ENCODE assay signal across 8 mouse cellular contexts in genomic region chr15:79928316-79928715, GRCm38 (mm10). TPM values are rescaled to one million over a fixed set of nuclear protein-coding genes. Genes with fewer than 3 reads are reported as not detected.
DNase-seq lines count a peak whose midpoint lies in the region; ATAC-seq and TF ChIP-seq lines count a peak whose summit lies in the region.

No protein-coding gene starts in this region.

- no peaks in the 10 kb centered on the region for H3K9me3 ChIP-seq in limb, embryonic 15.5 days
- no peaks in the 10 kb centered on the region for H3K9me3 ChIP-seq in stomach, embryonic 16.5 days (replicated peaks; ENCODE audit: control insufficient read depth, low read length)

- TF ChIP-seq CTCF in cerebellum, adult 2 months (IDR thresholded peaks at IDR 0.05; ENCODE audit: borderline replicate concordance, insufficient read depth, low read depth, low read length) = no peak
- TF ChIP-seq CTCF in spleen, adult 2 months (IDR thresholded peaks at IDR 0.05; ENCODE audit: extremely low read depth, insufficient read depth, insufficient read length, insufficient replicate concordance) = no peak

- peak overlapping the region; percentile 85 for H3K4me2 ChIP-seq in limb, embryonic 15.5 days
- H3K4me2 ChIP-seq in stomach, embryonic 16.5 days (ENCODE audit: low read depth, low read length) = peak overlapping the region; percentile 90

- H3K27ac ChIP-seq in cerebellum, adult 2 months (ENCODE audit: insufficient read depth, low read length) = peak overlapping the region; percentile 72
- H3K27ac ChIP-seq in spleen, adult 2 months (ENCODE audit: insufficient read depth, low read length) = peak overlapping the region; percentile 95
- 0 out of 2 replicates have a peak overlapping the region, but pooled peaks have one; percentile 67 for H3K27ac ChIP-seq in limb, embryonic 15.5 days
- peak overlapping the region; percentile 77 for H3K27ac ChIP-seq in stomach, embryonic 16.5 days (ENCODE audit: low read length)

- no peak for DNase-seq in cerebellum, adult 2 months
- no peak for DNase-seq in cerebellum, adult 11 months
- no peak for DNase-seq in spleen, adult 2 months (ENCODE audit: low read depth in 1 of 2, low spot score in 2 of 2)
- DNase-seq in spleen, postnatal 4 days (ENCODE audit: low spot score in 2 of 2) = no peak
- DNase-seq in right cerebral cortex, adult 2 months (ENCODE audit: low spot score in 2 of 2) = no peak
- no peak for DNase-seq in left cerebral cortex, adult 8-10 months (ENCODE audit: low spot score in 2 of 2)

- H3K4me3 ChIP-seq in cerebellum, adult 2 months (replicated peaks; ENCODE audit: insufficient read depth, low read depth, low read length) = no peak overlapping the region
- peak overlapping the region; percentile 58; the same call in 1 of the 2 replicates for H3K4me3 ChIP-seq in spleen, adult 2 months (ENCODE audit: extremely low read depth, insufficient read depth, insufficient read length)
- no peak overlapping the region for H3K4me3 ChIP-seq in limb, embryonic 15.5 days
- H3K4me3 ChIP-seq in stomach, embryonic 16.5 days (replicated peaks; ENCODE audit: low read length) = peak overlapping the region; percentile 65

- WGBS in cerebellum, adult 2 months = 90% methylated on average over 3 of the region's 3 CpGs
- 86% methylated on average over 3 of the region's 3 CpGs for WGBS in spleen, adult 2 months
- WGBS in limb, embryonic 15.5 days = 90% methylated on average over 3 of the region's 3 CpGs
- WGBS in stomach, embryonic 16.5 days = 77% methylated on average over 3 of the region's 3 CpGs

- H3K4me1 ChIP-seq in cerebellum, adult 2 months (ENCODE audit: control insufficient read depth, insufficient read depth, low read length) = peaks cover 26% of the 10 kb centered on the region
- H3K4me1 ChIP-seq in spleen, adult 2 months (ENCODE audit: control insufficient read depth, insufficient read depth, insufficient read length) = peaks cover 31% of the 10 kb centered on the region; the same call in 1 of the 2 replicates
- peaks cover 28% of the 10 kb centered on the region for H3K4me1 ChIP-seq in limb, embryonic 15.5 days
- peaks cover 16% of the 10 kb centered on the region for H3K4me1 ChIP-seq in stomach, embryonic 16.5 days (ENCODE audit: control insufficient read depth, insufficient read depth, low read length)

- no peak for ATAC-seq in limb, embryonic 15.5 days (ENCODE audit: insufficient number of reproducible peaks, low FRiP score, low TSS enrichment, low read depth)
- no peak for ATAC-seq in stomach, embryonic 16.5 days (ENCODE audit: insufficient read depth, low FRiP score)

- TF ChIP-seq POLR2A in cerebellum, adult 2 months (IDR thresholded peaks at IDR 0.05; ENCODE audit: borderline replicate concordance, insufficient read depth, low read length) = no peak
- no peak for TF ChIP-seq POLR2A in spleen, adult 2 months (IDR thresholded peaks at IDR 0.05; ENCODE audit: low read depth, low read length)

- no peaks in the 10 kb centered on the region for H3K27me3 ChIP-seq in cerebellum, adult 2 months (ENCODE audit: control insufficient read depth, insufficient read depth, low read length)
- H3K27me3 ChIP-seq in spleen, adult 2 months (ENCODE audit: control insufficient read depth, insufficient read depth, low read length) = no peaks in the 10 kb centered on the region
- peaks cover 23% of the 10 kb centered on the region for H3K27me3 ChIP-seq in limb, embryonic 15.5 days
- H3K27me3 ChIP-seq in stomach, embryonic 16.5 days (ENCODE audit: control insufficient read depth, insufficient read depth, low read length) = peaks cover 8% of the 10 kb centered on the region; the same call in 1 of the 2 replicates

- H3K36me3 ChIP-seq in spleen, adult 2 months (ENCODE audit: control insufficient read depth, insufficient read depth, low read length) = peaks cover 13% of the 10 kb centered on the region
- H3K36me3 ChIP-seq in limb, embryonic 15.5 days = no peaks in the 10 kb centered on the region
- H3K36me3 ChIP-seq in stomach, embryonic 16.5 days (ENCODE audit: control insufficient read depth, insufficient read depth, low read length) = no peaks in the 10 kb centered on the region

- H3K9ac ChIP-seq in limb, embryonic 15.5 days = no peak overlapping the region
- H3K9ac ChIP-seq in stomach, embryonic 16.5 days (ENCODE audit: low read length) = peak overlapping the region; percentile 76

RNA-seq across cellular contexts. Expression of gene Apobec3, which starts 36.9 kb away (rescaled TPM):
- 3.3 and 3.6 TPM in 2 replicates for polyA plus RNA-seq in cerebellum, adult 2 months (2012; rRNA removed)
- 99.9 and 104 TPM in 2 replicates for polyA plus RNA-seq in spleen, adult 2 months (2012; rRNA removed)
- polyA plus RNA-seq in limb, embryonic 15.5 days (2015; fragmentation: Nextera tagmentation; extraction: Ambion mirVana) = 14.7 and 15.3 TPM in 2 replicates
- polyA plus RNA-seq in stomach, embryonic 16.5 days (2015; fragmentation: Nextera tagmentation; extraction: Ambion mirVana) = 31.5 and 31.9 TPM in 2 replicates
- total RNA-seq in left cerebral cortex, adult 8-10 months (2022) = 1 to 10 TPM; 4.3 to 8.1 (median 6.0) TPM

RNA-seq across cellular contexts. Expression of gene Cbx7, which starts 42.6 kb away (rescaled TPM):
- polyA plus RNA-seq in cerebellum, adult 2 months (2012; rRNA removed) = 89.6 and 96.3 TPM in 2 replicates
- polyA plus RNA-seq in spleen, adult 2 months (2012; rRNA removed) = 82.9 and 95.8 TPM in 2 replicates
- polyA plus RNA-seq in limb, embryonic 15.5 days (2015; fragmentation: Nextera tagmentation; extraction: Ambion mirVana) = 2.4 and 2.8 TPM in 2 replicates
- polyA plus RNA-seq in stomach, embryonic 16.5 days (2015; fragmentation: Nextera tagmentation; extraction: Ambion mirVana) = 5.7 and 6.9 TPM in 2 replicates
- total RNA-seq in left cerebral cortex, adult 8-10 months (2022) = 10 to 100 TPM; 51.4 to 59.9 (median 55.5) TPM

Comparison
In these comparisons a context has a peak if more than half of its experiments do, and no peak if none do; other contexts are left out.
1. H3K4me3 ChIP-seq: peak in spleen, adult 2 months (single experiment) and stomach, embryonic 16.5 days (single experiment); none in cerebellum, adult 2 months (single experiment) and limb, embryonic 15.5 days (single experiment).
2. RNA of gene Cbx7, which starts 42.6 kb away (polyA plus RNA-seq): 89.6 to 96.3 TPM in cerebellum, adult 2 months and 82.9 to 95.8 TPM in spleen, adult 2 months; 5.7 to 6.9 TPM in stomach, embryonic 16.5 days and 2.4 to 2.8 TPM in limb, embryonic 15.5 days; every median in the first group is over 10 times any median in the second.
3. Peak in every context shown above with its lines, with median percentiles within 50 percentile points of each other: H3K27ac ChIP-seq.